Mouse (Mus musculus) stomach, postnatal 0 days (tissue): Measurements from ENCODE around the gene Nolc1.

Experiments used
- CTCF ChIP-seq: IDR thresholded peaks from 2 replicates; pipeline ENCODE4 v1.5.1; 2016; ENCODE audit warnings: antibody characterized with exemption, low read depth, mild to moderate bottlenecking, moderate library complexity
- EP300 ChIP-seq: optimal IDR thresholded peaks from 2 replicates; pipeline ENCODE3; 2016; ENCODE audit warnings: antibody characterized with exemption

DNA sequence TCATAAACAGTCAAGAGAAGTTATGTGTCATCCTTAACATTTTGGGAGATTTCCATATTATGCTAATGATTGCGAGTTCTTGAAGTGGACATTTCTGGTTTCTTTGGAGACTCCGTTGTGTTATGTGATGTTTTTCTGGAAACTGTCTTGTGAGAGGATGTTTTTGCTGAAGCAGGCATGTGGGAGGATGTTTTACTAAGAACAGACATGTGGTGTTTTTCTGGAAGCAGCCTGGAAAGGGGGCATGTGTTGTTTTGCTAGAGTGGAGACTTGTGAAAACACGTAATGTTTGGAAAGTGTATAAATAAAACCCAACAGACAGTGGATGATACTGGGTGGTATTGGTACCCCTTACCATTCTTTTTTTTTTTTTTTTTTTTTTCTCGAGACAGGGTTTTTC lies 19.6 kb downstream of the Nolc1 start:
- no peak for TF ChIP-seq CTCF
- no peak for TF ChIP-seq EP300
